Mouse (Mus musculus): ENCODE measurements at regions not wholly inside any gene's neighbourhood (a gene's known extent, or its start where the extent isn't known, plus 50 kb on each side); places are given as distances from the start of the nearest gene placed in this dataset.

GRCm38 (mm10) chr1:137593732-137594131 is 581.8 kb downstream of the Ptprc start:
- no peak for TF ChIP-seq CTCF (conservative IDR thresholded peaks at IDR 0.05 in 1 of 2, IDR thresholded peaks at IDR 0.05 in 1 of 2; ENCODE audit: low read depth in 2 of 2, low read length in 2 of 2)
- TF ChIP-seq ELF1 (IDR thresholded peaks at IDR 0.05; ENCODE audit: low read depth, low read length): no peak
- TF ChIP-seq TBP (conservative IDR thresholded peaks at IDR 0.05; ENCODE audit: low read depth, low read length): no peak
- no peak for TF ChIP-seq MEF2A (IDR thresholded peaks at IDR 0.05; ENCODE audit: borderline replicate concordance, low read depth, low read length)
- TF ChIP-seq JUND (conservative IDR thresholded peaks at IDR 0.05; ENCODE audit: low read depth, low read length): no peak
- TF ChIP-seq POLR2AphosphoS2 (IDR thresholded peaks at IDR 0.05; ENCODE audit: low read depth, low read length): no peak
- TF ChIP-seq SMC3 (IDR thresholded peaks at IDR 0.05; ENCODE audit: low read depth, low read length): no peak
- TF ChIP-seq PAX5 (IDR thresholded peaks at IDR 0.05; ENCODE audit: low read length): no peak
- TF ChIP-seq UBTF (IDR thresholded peaks at IDR 0.05; ENCODE audit: low read depth, low read length): no peak
- TF ChIP-seq ZMIZ1 (IDR thresholded peaks at IDR 0.05; ENCODE audit: low read depth, low read length): no peak
- TF ChIP-seq ZC3H11A (IDR thresholded peaks at IDR 0.05; ENCODE audit: low read depth, low read length): no peak
- no peak for TF ChIP-seq NRF1 (IDR thresholded peaks at IDR 0.05; ENCODE audit: low read depth, low read length)
- no peak for TF ChIP-seq ZNF384 (IDR thresholded peaks at IDR 0.05; ENCODE audit: low read depth, low read length)
- no peak for TF ChIP-seq MAX (IDR thresholded peaks at IDR 0.05; ENCODE audit: low read length)
- TF ChIP-seq NELFE (IDR thresholded peaks at IDR 0.05; ENCODE audit: low read depth, low read length): no peak
- TF ChIP-seq SIN3A (IDR thresholded peaks at IDR 0.05; ENCODE audit: low read length): no peak
- TF ChIP-seq E2F4 (IDR thresholded peaks at IDR 0.05; ENCODE audit: insufficient replicate concordance, low read depth, low read length): no peak
- no peak for TF ChIP-seq ETS1 (conservative IDR thresholded peaks at IDR 0.05; ENCODE audit: low read depth, low read length)
- no peak for TF ChIP-seq JUN (IDR thresholded peaks at IDR 0.05; ENCODE audit: insufficient read depth, low read depth, low read length)

GRCm38 (mm10) chr1:137591891-137592290 is 583.6 kb downstream of the Ptprc start:
- Histone ChIP-seq H3K79me2 (replicated peaks; ENCODE audit: control insufficient read depth, extremely low read depth, insufficient read depth, poor library complexity, severe bottlenecking) (no peaks in the 10 kb centered on the region), H3K4me1 (ENCODE audit: control insufficient read depth in 1 of 2, insufficient read depth in 2 of 2) (peaks cover 0 to 4% of the 10 kb centered on the region in 2 experiments; a peak in 1 of 4 replicates), H3K4me3 (replicated peaks in 1 of 3; ENCODE audit: low read depth in 2 of 3, low read length in 2 of 3, poor library complexity in 1 of 3) (no peak overlapping the region), H3K27me3 (replicated peaks) (no peaks in the 10 kb centered on the region), H3K36me3 (replicated peaks in 1 of 2; ENCODE audit: control insufficient read depth in 1 of 2, insufficient read depth in 1 of 2, low read length in 1 of 2) (no peaks in the 10 kb centered on the region), H3K9me3 (replicated peaks; ENCODE audit: low read length) (no peaks in the 10 kb centered on the region), H3K9ac (ENCODE audit: insufficient read depth, low read depth) (no peak overlapping the region), H3K4me2 (ENCODE audit: insufficient read depth, low read depth, poor library complexity, severe bottlenecking) (no peak overlapping the region), H3K27ac (ENCODE audit: insufficient read depth, low read depth) (no peak overlapping the region)
- in situ Hi-C loops (cut with MboI; ENCODE audit: low pct_ligation_motif_present, low pct_unique_long_range_greater_than_20kb, low sequenced_read_pairs): no loop called here
- dilution Hi-C loops (cut with MboI; ENCODE audit: extremely low pct_ligation_motif_present, extremely low pct_unique_long_range_greater_than_20kb, low sequenced_read_pairs): no loop called here
- no peak for DNase-seq (ENCODE audit: extremely low read depth)
- TF ChIP-seq MYC (IDR thresholded peaks at IDR 0.05; ENCODE audit: low read depth, low read length): no peak
- no peak for TF ChIP-seq MAZ (IDR thresholded peaks at IDR 0.05; ENCODE audit: low read depth, low read length)
- no peak for TF ChIP-seq RAD21 (IDR thresholded peaks at IDR 0.05; ENCODE audit: low read depth, low read length)
- TF ChIP-seq JUN (IDR thresholded peaks at IDR 0.05; ENCODE audit: insufficient read depth, low read depth, low read length): no peak
- no peak for TF ChIP-seq CHD2 (IDR thresholded peaks at IDR 0.05; ENCODE audit: low read length)
- TF ChIP-seq SIN3A (IDR thresholded peaks at IDR 0.05; ENCODE audit: low read length): no peak
- no peak for TF ChIP-seq PAX5 (IDR thresholded peaks at IDR 0.05; ENCODE audit: low read length)
- no peak for TF ChIP-seq POLR2A (IDR thresholded peaks at IDR 0.05; ENCODE audit: low read depth, low read length)
- no peak for TF ChIP-seq E2F4 (IDR thresholded peaks at IDR 0.05; ENCODE audit: insufficient replicate concordance, low read depth, low read length)
- no peak for TF ChIP-seq USF1 (IDR thresholded peaks at IDR 0.05; ENCODE audit: low read depth, low read length)
- no peak for TF ChIP-seq ETS1 (conservative IDR thresholded peaks at IDR 0.05; ENCODE audit: low read depth, low read length)
- no peak for TF ChIP-seq CHD1 (IDR thresholded peaks at IDR 0.05; ENCODE audit: low read depth, low read length)
- no peak for TF ChIP-seq NRF1 (IDR thresholded peaks at IDR 0.05; ENCODE audit: low read depth, low read length)

More at GRCm38 (mm10) chr1:137593732-137594131, 581.8 kb downstream of the Ptprc start:
- Histone ChIP-seq H3K4me3 (replicated peaks in 1 of 3; ENCODE audit: low read depth in 2 of 3, low read length in 2 of 3, poor library complexity in 1 of 3) (no peak overlapping the region), H3K36me3 (replicated peaks in 1 of 2; ENCODE audit: control insufficient read depth in 1 of 2, insufficient read depth in 1 of 2, low read length in 1 of 2) (no peaks in the 10 kb centered on the region), H3K27me3 (replicated peaks) (no peaks in the 10 kb centered on the region), H3K4me2 (ENCODE audit: insufficient read depth, low read depth, poor library complexity, severe bottlenecking) (no peak overlapping the region), H3K27ac (ENCODE audit: insufficient read depth, low read depth) (no peak overlapping the region), H3K9ac (ENCODE audit: insufficient read depth, low read depth) (no peak overlapping the region), H3K4me1 (ENCODE audit: control insufficient read depth in 1 of 2, insufficient read depth in 2 of 2) (peaks cover 0 to 4% of the 10 kb centered on the region in 2 experiments; a peak in 1 of 4 replicates), H3K79me2 (replicated peaks; ENCODE audit: control insufficient read depth, extremely low read depth, insufficient read depth, poor library complexity, severe bottlenecking) (no peaks in the 10 kb centered on the region), H3K9me3 (replicated peaks; ENCODE audit: low read length) (no peaks in the 10 kb centered on the region)
- in situ Hi-C loops (cut with MboI; ENCODE audit: low pct_ligation_motif_present, low pct_unique_long_range_greater_than_20kb, low sequenced_read_pairs): no loop called here
- DNase-seq (ENCODE audit: extremely low read depth): no peak
- dilution Hi-C loops (cut with MboI; ENCODE audit: extremely low pct_ligation_motif_present, extremely low pct_unique_long_range_greater_than_20kb, low sequenced_read_pairs): no loop called here
